Mouse (Mus musculus): ENCODE results near the gene D930007J09Rik. TPM values are rescaled to one million over a fixed set of nuclear protein-coding genes. Genes with fewer than 3 reads are reported as not detected.

Gene D930007J09Rik
- total RNA-seq, 1 experiment from 2014 or later = not detected

- ATAC-seq (replicated peaks in 1 of 2; ENCODE audit: insufficient read depth in 1 of 2, low FRiP score in 2 of 2, low TSS enrichment in 1 of 2, low read depth in 1 of 2, poor library complexity in 2 of 2, severe bottlenecking in 2 of 2) = no peak
Measured at GRCm38 (mm10) chr13:32825546-32825945, 22.9 kb upstream of the D930007J09Rik start.

GRCm38 (mm10) chr13:32824377-32825330 is 22.0 kb upstream of the D930007J09Rik start:
- ATAC-seq (replicated peaks in 1 of 2; ENCODE audit: insufficient read depth in 1 of 2, low FRiP score in 2 of 2, low TSS enrichment in 1 of 2, low read depth in 1 of 2, poor library complexity in 2 of 2, severe bottlenecking in 2 of 2) = no peak

GRCm38 (mm10) chr13:32823126-32823525 is 20.5 kb upstream of the D930007J09Rik start:
- no peak for ATAC-seq (replicated peaks in 1 of 2; ENCODE audit: insufficient read depth in 1 of 2, low FRiP score in 2 of 2, low TSS enrichment in 1 of 2, low read depth in 1 of 2, poor library complexity in 2 of 2, severe bottlenecking in 2 of 2)

GRCm38 (mm10) chr13:32821671-32822070 is 19.0 kb upstream of the D930007J09Rik start:
- ATAC-seq (replicated peaks in 1 of 2; ENCODE audit: insufficient read depth in 1 of 2, low FRiP score in 2 of 2, low TSS enrichment in 1 of 2, low read depth in 1 of 2, poor library complexity in 2 of 2, severe bottlenecking in 2 of 2) = no peak

GRCm38 (mm10) chr13:32819926-32820325 is 17.3 kb upstream of the D930007J09Rik start:
- no peak for ATAC-seq (replicated peaks in 1 of 2; ENCODE audit: insufficient read depth in 1 of 2, low FRiP score in 2 of 2, low TSS enrichment in 1 of 2, low read depth in 1 of 2, poor library complexity in 2 of 2, severe bottlenecking in 2 of 2)

GRCm38 (mm10) chr13:32819241-32819640 is 16.6 kb upstream of the D930007J09Rik start:
- no peak for ATAC-seq (replicated peaks in 1 of 2; ENCODE audit: insufficient read depth in 1 of 2, low FRiP score in 2 of 2, low TSS enrichment in 1 of 2, low read depth in 1 of 2, poor library complexity in 2 of 2, severe bottlenecking in 2 of 2)

GRCm38 (mm10) chr13:32807624-32808023 is 5.0 kb upstream of the D930007J09Rik start:
- ATAC-seq (replicated peaks in 1 of 2; ENCODE audit: insufficient read depth in 1 of 2, low FRiP score in 2 of 2, low TSS enrichment in 1 of 2, low read depth in 1 of 2, poor library complexity in 2 of 2, severe bottlenecking in 2 of 2) = no peak

- ATAC-seq (replicated peaks in 1 of 2; ENCODE audit: insufficient read depth in 1 of 2, low FRiP score in 2 of 2, low TSS enrichment in 1 of 2, low read depth in 1 of 2, poor library complexity in 2 of 2, severe bottlenecking in 2 of 2) = no peak
Measured at GRCm38 (mm10) chr13:32806820-32807219, 4.2 kb upstream of the D930007J09Rik start.

GRCm38 (mm10) chr13:32803701-32804345 is 1.2 kb upstream of the D930007J09Rik start:
- no peak for ATAC-seq (replicated peaks in 1 of 2; ENCODE audit: insufficient read depth in 1 of 2, low FRiP score in 2 of 2, low TSS enrichment in 1 of 2, low read depth in 1 of 2, poor library complexity in 2 of 2, severe bottlenecking in 2 of 2)

- peak; percentile 94 to 95 for ATAC-seq (replicated peaks in 1 of 2; ENCODE audit: insufficient read depth in 1 of 2, low FRiP score in 2 of 2, low TSS enrichment in 1 of 2, low read depth in 1 of 2, poor library complexity in 2 of 2, severe bottlenecking in 2 of 2)
Measured at GRCm38 (mm10) chr13:32801693-32802221, 892 bp downstream of the D930007J09Rik start, which contains the start of gene Wrnip1. Wrnip1 (plus strand) TSS chr13:32802038.

- ATAC-seq (replicated peaks in 1 of 2; ENCODE audit: insufficient read depth in 1 of 2, low FRiP score in 2 of 2, low TSS enrichment in 1 of 2, low read depth in 1 of 2, poor library complexity in 2 of 2, severe bottlenecking in 2 of 2) = peak; percentile 73 to 87
Measured at GRCm38 (mm10) chr13:32800859-32801258, 1.8 kb downstream of the D930007J09Rik start.

- ATAC-seq (replicated peaks in 1 of 2; ENCODE audit: insufficient read depth in 1 of 2, low FRiP score in 2 of 2, low TSS enrichment in 1 of 2, low read depth in 1 of 2, poor library complexity in 2 of 2, severe bottlenecking in 2 of 2) = no peak
Measured at GRCm38 (mm10) chr13:32799131-32799530, 3.5 kb downstream of the D930007J09Rik start.

- ATAC-seq (replicated peaks in 1 of 2; ENCODE audit: insufficient read depth in 1 of 2, low FRiP score in 2 of 2, low TSS enrichment in 1 of 2, low read depth in 1 of 2, poor library complexity in 2 of 2, severe bottlenecking in 2 of 2) = no peak
Measured at GRCm38 (mm10) chr13:32797085-32797484, 5.6 kb downstream of the D930007J09Rik start.

GRCm38 (mm10) chr13:32795166-32795565 is 7.5 kb downstream of the D930007J09Rik start:
- no peak for ATAC-seq (replicated peaks in 1 of 2; ENCODE audit: insufficient read depth in 1 of 2, low FRiP score in 2 of 2, low TSS enrichment in 1 of 2, low read depth in 1 of 2, poor library complexity in 2 of 2, severe bottlenecking in 2 of 2)

GRCm38 (mm10) chr13:32794619-32795018 is 8.0 kb downstream of the D930007J09Rik start:
- ATAC-seq (replicated peaks in 1 of 2; ENCODE audit: insufficient read depth in 1 of 2, low FRiP score in 2 of 2, low TSS enrichment in 1 of 2, low read depth in 1 of 2, poor library complexity in 2 of 2, severe bottlenecking in 2 of 2) = no peak

GRCm38 (mm10) chr13:32789781-32790180 is 12.9 kb downstream of the D930007J09Rik start:
- no peak for ATAC-seq (replicated peaks in 1 of 2; ENCODE audit: insufficient read depth in 1 of 2, low FRiP score in 2 of 2, low TSS enrichment in 1 of 2, low read depth in 1 of 2, poor library complexity in 2 of 2, severe bottlenecking in 2 of 2)

GRCm38 (mm10) chr13:32787584-32787983 is 15.1 kb downstream of the D930007J09Rik start:
- no peak for ATAC-seq (replicated peaks in 1 of 2; ENCODE audit: insufficient read depth in 1 of 2, low FRiP score in 2 of 2, low TSS enrichment in 1 of 2, low read depth in 1 of 2, poor library complexity in 2 of 2, severe bottlenecking in 2 of 2)

GRCm38 (mm10) chr13:32783816-32784215 is 18.8 kb downstream of the D930007J09Rik start, which contains the start of gene Mylk4:
Mylk4 (minus strand) TSS chr13:32783954.
- ATAC-seq (replicated peaks in 1 of 2; ENCODE audit: insufficient read depth in 1 of 2, low FRiP score in 2 of 2, low TSS enrichment in 1 of 2, low read depth in 1 of 2, poor library complexity in 2 of 2, severe bottlenecking in 2 of 2) = no peak

Data from hematopoietic stem cell, adult 5-6 weeks (primary cell).